Mouse (Mus musculus): ENCODE data around the gene Palm2. TPM values are rescaled to one million over a fixed set of nuclear protein-coding genes. Genes with fewer than 3 reads are reported as not detected.
A peak's percentile ranks its signal among the peaks of the same experiment; 100 is the strongest.

Palm2 gene
- polyA plus RNA-seq, 1 experiment from 2014 or later, result 1.5 TPM

DNA sequence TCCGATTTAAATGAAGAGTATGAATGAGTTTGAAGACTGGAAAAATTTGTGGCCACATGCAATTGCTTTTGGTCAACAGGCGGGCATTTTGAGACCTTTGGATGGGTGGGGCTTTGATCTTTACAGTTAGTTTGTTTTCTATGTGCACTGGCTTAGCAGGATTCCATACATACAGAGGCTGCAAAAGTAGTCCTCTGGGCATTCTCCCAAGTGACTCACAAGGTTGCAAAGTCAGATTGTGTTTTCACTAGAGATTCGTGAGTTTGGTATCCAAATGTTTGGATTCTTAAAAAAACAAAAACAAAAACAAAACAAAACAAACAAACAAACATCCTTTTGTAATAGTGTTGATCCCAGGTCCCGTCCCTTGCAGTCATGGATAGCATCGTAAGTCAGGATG lies 141.6 kb downstream of the Palm2 start:
- H3K9ac ChIP-seq (ENCODE audit: low read length), result no peak overlapping the region
- no peak overlapping the region for H3K4me3 ChIP-seq (ENCODE audit: low read depth, low read length)
- WGBS, result 61% methylated on average over 5 of the region's 5 CpGs
- no peak overlapping the region for H3K4me2 ChIP-seq (replicated peaks; ENCODE audit: low read depth)
- no peak for TF ChIP-seq EP300 (optimal IDR thresholded peaks at IDR 0.05)
- TF ChIP-seq CTCF (IDR thresholded peaks at IDR 0.05; ENCODE audit: low read depth), result no peak
- H3K36me3 ChIP-seq (ENCODE audit: control insufficient read depth, insufficient read depth, low read length), result no peaks in the 10 kb centered on the region
- H3K4me1 ChIP-seq (replicated peaks; ENCODE audit: control insufficient read depth, insufficient read depth), result peaks cover 3% of the 10 kb centered on the region; the same call in 1 of the 2 replicates
- H3K9me3 ChIP-seq (ENCODE audit: control insufficient read depth, low read length), result no peaks in the 10 kb centered on the region
- no peak for DNase-seq (ENCODE audit: low spot score)
- no peak for ATAC-seq (ENCODE audit: low FRiP score, low TSS enrichment)
- H3K27me3 ChIP-seq (ENCODE audit: control insufficient read depth, insufficient read depth, low read length), result no peaks in the 10 kb centered on the region
- no peak overlapping the region for H3K27ac ChIP-seq (replicated peaks)

- Histone ChIP-seq H3K4me2 (replicated peaks; ENCODE audit: low read depth) (no peak overlapping the region), H3K9ac (ENCODE audit: low read length) (no peak overlapping the region), H3K9me3 (ENCODE audit: control insufficient read depth, low read length) (no peaks in the 10 kb centered on the region), H3K4me3 (ENCODE audit: low read depth, low read length) (no peak overlapping the region), H3K27ac (replicated peaks) (no peak overlapping the region), H3K27me3 (ENCODE audit: control insufficient read depth, insufficient read depth, low read length) (no peaks in the 10 kb centered on the region), H3K4me1 (replicated peaks; ENCODE audit: control insufficient read depth, insufficient read depth) (peaks cover 3% of the 10 kb centered on the region; the same call in 1 of the 2 replicates), H3K36me3 (ENCODE audit: control insufficient read depth, insufficient read depth, low read length) (no peaks in the 10 kb centered on the region)
- WGBS, result 72% methylated on average over 11 of the region's 11 CpGs
- DNase-seq (ENCODE audit: low spot score) (no peak), ATAC-seq (ENCODE audit: low FRiP score, low TSS enrichment) (no peak)
- TF ChIP-seq CTCF (IDR thresholded peaks at IDR 0.05; ENCODE audit: low read depth), result no peak
- no peak for TF ChIP-seq EP300 (optimal IDR thresholded peaks at IDR 0.05)
Observed at GRCm38 (mm10) chr4:57576095-57576494, 142.0 kb downstream of the Palm2 start.

GRCm38 (mm10) chr4:57579683-57580082 lies 145.6 kb downstream of the Palm2 start:
- H3K4me2 ChIP-seq (replicated peaks; ENCODE audit: low read depth), result no peak overlapping the region
- WGBS, result 81% methylated on average over 10 of the region's 10 CpGs
- no peak for DNase-seq (ENCODE audit: low spot score)

GRCm38 (mm10) chr4:57585281-57585800 lies 151.3 kb downstream of the Palm2 start:
- DNase-seq (ENCODE audit: low spot score) (no peak), ATAC-seq (ENCODE audit: low FRiP score, low TSS enrichment) (no peak)
- H3K27me3 ChIP-seq (ENCODE audit: control insufficient read depth, insufficient read depth, low read length), result no peaks in the 10 kb centered on the region
- H3K4me1 ChIP-seq (replicated peaks; ENCODE audit: control insufficient read depth, insufficient read depth), result no peaks in the 10 kb centered on the region
- H3K9ac ChIP-seq (ENCODE audit: low read length), result no peak overlapping the region
- TF ChIP-seq CTCF (IDR thresholded peaks at IDR 0.05; ENCODE audit: low read depth) (no peak), EP300 (optimal IDR thresholded peaks at IDR 0.05) (no peak)
- no peak overlapping the region for H3K4me3 ChIP-seq (ENCODE audit: low read depth, low read length)
- 97% methylated on average over 6 of the region's 6 CpGs for WGBS
- no peak overlapping the region for H3K27ac ChIP-seq (replicated peaks)
- no peak overlapping the region for H3K4me2 ChIP-seq (replicated peaks; ENCODE audit: low read depth)
- no peaks in the 10 kb centered on the region for H3K36me3 ChIP-seq (ENCODE audit: control insufficient read depth, insufficient read depth, low read length)
- no peaks in the 10 kb centered on the region for H3K9me3 ChIP-seq (ENCODE audit: control insufficient read depth, low read length)

More at GRCm38 (mm10) chr4:57579683-57580082, 145.6 kb downstream of the Palm2 start:
- TF ChIP-seq EP300 (optimal IDR thresholded peaks at IDR 0.05) (no peak), CTCF (IDR thresholded peaks at IDR 0.05; ENCODE audit: low read depth) (no peak)
- Histone ChIP-seq H3K4me1 (replicated peaks; ENCODE audit: control insufficient read depth, insufficient read depth) (peaks cover under 1% of the 10 kb centered on the region; the same call in 1 of the 2 replicates), H3K4me3 (ENCODE audit: low read depth, low read length) (no peak overlapping the region), H3K9ac (ENCODE audit: low read length) (no peak overlapping the region), H3K27me3 (ENCODE audit: control insufficient read depth, insufficient read depth, low read length) (no peaks in the 10 kb centered on the region), H3K9me3 (ENCODE audit: control insufficient read depth, low read length) (no peaks in the 10 kb centered on the region), H3K27ac (replicated peaks) (no peak overlapping the region), H3K36me3 (ENCODE audit: control insufficient read depth, insufficient read depth, low read length) (no peaks in the 10 kb centered on the region)
- no peak for ATAC-seq (ENCODE audit: low FRiP score, low TSS enrichment)

DNA sequence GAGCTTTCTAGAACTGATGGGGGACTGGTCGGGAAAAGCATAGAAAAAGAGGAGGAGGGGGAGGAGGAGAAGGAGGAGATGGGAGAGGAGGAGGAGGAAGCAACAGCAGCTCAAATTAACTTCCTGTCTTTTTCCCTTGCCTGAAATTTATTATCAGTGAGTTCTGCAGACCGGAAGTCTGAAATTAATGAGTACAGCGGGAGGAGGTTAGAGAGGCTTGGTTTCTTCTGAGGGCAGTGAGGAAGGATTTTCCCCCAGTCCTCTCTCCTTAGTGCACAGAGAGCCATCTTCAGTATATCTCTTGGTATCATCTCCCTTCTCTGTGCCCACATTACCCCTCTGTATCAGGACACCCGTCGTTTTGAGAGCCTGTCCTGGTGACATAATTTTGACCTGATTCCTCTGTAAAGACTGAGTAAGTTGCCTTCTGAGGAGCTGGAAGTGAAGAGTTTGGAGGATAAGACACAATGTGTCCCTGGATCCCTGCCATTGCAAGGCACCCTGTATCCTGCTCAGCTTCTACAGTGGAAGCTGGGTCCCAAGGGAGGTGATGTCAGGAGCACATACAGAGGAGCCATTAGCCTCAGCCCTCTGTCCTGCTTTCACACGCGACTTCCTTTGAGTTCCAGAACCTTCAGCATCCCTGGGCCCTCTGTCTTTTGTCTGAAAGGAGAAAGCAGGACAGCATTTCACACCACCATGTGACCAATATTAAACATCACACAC lies 153.0 kb downstream of the Palm2 start:
- WGBS, result 62% methylated on average over 7 of the region's 7 CpGs
- no peaks in the 10 kb centered on the region for H3K36me3 ChIP-seq (ENCODE audit: control insufficient read depth, insufficient read depth, low read length)
- TF ChIP-seq CTCF (IDR thresholded peaks at IDR 0.05; ENCODE audit: low read depth) (no peak), EP300 (optimal IDR thresholded peaks at IDR 0.05) (no peak)
- no peak overlapping the region for H3K27ac ChIP-seq (replicated peaks)
- H3K27me3 ChIP-seq (ENCODE audit: control insufficient read depth, insufficient read depth, low read length), result no peaks in the 10 kb centered on the region
- no peaks in the 10 kb centered on the region for H3K9me3 ChIP-seq (ENCODE audit: control insufficient read depth, low read length)
- H3K4me1 ChIP-seq (replicated peaks; ENCODE audit: control insufficient read depth, insufficient read depth), result no peaks in the 10 kb centered on the region
- no peak overlapping the region for H3K4me3 ChIP-seq (ENCODE audit: low read depth, low read length)
- no peak for DNase-seq (ENCODE audit: low spot score)
- no peak for ATAC-seq (ENCODE audit: low FRiP score, low TSS enrichment)
- no peak overlapping the region for H3K4me2 ChIP-seq (replicated peaks; ENCODE audit: low read depth)
- H3K9ac ChIP-seq (ENCODE audit: low read length), result 0 out of 2 replicates have a peak overlapping the region, but pooled peaks have one; percentile 4

GRCm38 (mm10) chr4:57588356-57588755 lies 154.3 kb downstream of the Palm2 start:
- Histone ChIP-seq H3K27me3 (ENCODE audit: control insufficient read depth, insufficient read depth, low read length) (no peaks in the 10 kb centered on the region), H3K36me3 (ENCODE audit: control insufficient read depth, insufficient read depth, low read length) (no peaks in the 10 kb centered on the region), H3K4me2 (replicated peaks; ENCODE audit: low read depth) (no peak overlapping the region), H3K4me3 (ENCODE audit: low read depth, low read length) (no peak overlapping the region), H3K27ac (replicated peaks) (no peak overlapping the region), H3K9ac (ENCODE audit: low read length) (no peak overlapping the region), H3K4me1 (replicated peaks; ENCODE audit: control insufficient read depth, insufficient read depth) (no peaks in the 10 kb centered on the region), H3K9me3 (ENCODE audit: control insufficient read depth, low read length) (no peaks in the 10 kb centered on the region)
- ATAC-seq (ENCODE audit: low FRiP score, low TSS enrichment), result no peak
- DNase-seq (ENCODE audit: low spot score), result no peak
- 91% methylated on average over 1 of the region's 1 CpGs for WGBS
- TF ChIP-seq EP300 (optimal IDR thresholded peaks at IDR 0.05) (no peak), CTCF (IDR thresholded peaks at IDR 0.05; ENCODE audit: low read depth) (no peak)
